Mouse (Mus musculus): ENCODE results near the gene Etl4.

Etl4 gene

GRCm38 (mm10) chr2:19909171-19909899 is at the start of gene Etl4:
Etl4 (plus strand) TSS chr2:19909780.
- DNase-seq (ENCODE audit: low read depth, low spot score), result peak; percentile 60

GRCm38 (mm10) chr2:19869167-19869566 is 40.4 kb upstream of the Etl4 start:
- no peak for DNase-seq (ENCODE audit: low read depth, low spot score)

- no peak for DNase-seq (ENCODE audit: low read depth, low spot score)
Observed at GRCm38 (mm10) chr2:19871881-19872280, 37.7 kb upstream of the Etl4 start.

- DNase-seq (ENCODE audit: low read depth, low spot score), result no peak
Observed at GRCm38 (mm10) chr2:19890875-19891274, 18.7 kb upstream of the Etl4 start.

- DNase-seq (ENCODE audit: low read depth, low spot score), result no peak
Observed at GRCm38 (mm10) chr2:19909900-19910780, 560 bp downstream of the Etl4 start.

- no peak for DNase-seq (ENCODE audit: low read depth, low spot score)
Observed at GRCm38 (mm10) chr2:19910781-19911175, 1.2 kb downstream of the Etl4 start.

GRCm38 (mm10) chr2:19919190-19919589 is 9.6 kb downstream of the Etl4 start:
- DNase-seq (ENCODE audit: low read depth, low spot score), result peak; percentile 50

GRCm38 (mm10) chr2:19930009-19930408 is 20.4 kb downstream of the Etl4 start:
- DNase-seq (ENCODE audit: low read depth, low spot score), result no peak

GRCm38 (mm10) chr2:19933836-19934235 is 24.3 kb downstream of the Etl4 start:
- DNase-seq (ENCODE audit: low read depth, low spot score), result no peak

GRCm38 (mm10) chr2:19945205-19945604 is 35.6 kb downstream of the Etl4 start:
- DNase-seq (ENCODE audit: low read depth, low spot score), result no peak

- no peak for DNase-seq (ENCODE audit: low read depth, low spot score)
Observed at GRCm38 (mm10) chr2:19953028-19953427, 43.4 kb downstream of the Etl4 start.

- no peak for DNase-seq (ENCODE audit: low read depth, low spot score)
Observed at GRCm38 (mm10) chr2:19966445-19966844, 56.9 kb downstream of the Etl4 start.

- DNase-seq (ENCODE audit: low read depth, low spot score), result no peak
Observed at GRCm38 (mm10) chr2:20037671-20038070, 128.1 kb downstream of the Etl4 start.

GRCm38 (mm10) chr2:20072377-20072776 is 162.8 kb downstream of the Etl4 start:
- DNase-seq (ENCODE audit: low read depth, low spot score), result no peak

- DNase-seq (ENCODE audit: low read depth, low spot score), result no peak
Observed at GRCm38 (mm10) chr2:20076118-20076796, 166.7 kb downstream of the Etl4 start.

GRCm38 (mm10) chr2:20084781-20085180 is 175.2 kb downstream of the Etl4 start:
- no peak for DNase-seq (ENCODE audit: low read depth, low spot score)

- DNase-seq (ENCODE audit: low read depth, low spot score), result no peak
Observed at GRCm38 (mm10) chr2:20105456-20105855, 195.9 kb downstream of the Etl4 start.

GRCm38 (mm10) chr2:20111703-20112102 is 202.1 kb downstream of the Etl4 start:
- no peak for DNase-seq (ENCODE audit: low read depth, low spot score)

GRCm38 (mm10) chr2:20125914-20126313 is 216.3 kb downstream of the Etl4 start:
- DNase-seq (ENCODE audit: low read depth, low spot score), result no peak

- peak; percentile 9 for DNase-seq (ENCODE audit: low read depth, low spot score)
Observed at GRCm38 (mm10) chr2:20131792-20132191, 222.2 kb downstream of the Etl4 start.

- no peak for DNase-seq (ENCODE audit: low read depth, low spot score)
Observed at GRCm38 (mm10) chr2:20138426-20138825, 228.8 kb downstream of the Etl4 start.

- DNase-seq (ENCODE audit: low read depth, low spot score), result no peak
Observed at GRCm38 (mm10) chr2:20145368-20145767, 235.8 kb downstream of the Etl4 start.
